Mouse (Mus musculus) heart, postnatal 0 days (tissue): ENCODE measurements at regions not wholly inside any gene's neighbourhood (a gene's known extent, or its start where the extent isn't known, plus 50 kb on each side); places are given as distances from the start of the nearest gene placed in this dataset.

ENCODE experiments used
- CTCF ChIP-seq: IDR thresholded peaks from 2 replicates; pipeline ENCODE4 v1.5.1; 2016; ENCODE audit warnings: antibody characterized with exemption, control low read depth, low read depth
- EP300 ChIP-seq: IDR thresholded peaks from 2 replicates; pipeline ENCODE4 v1.6.1; 2016; ENCODE audit warnings: antibody characterized with exemption, low read depth

GRCm38 (mm10) chr8:115411061-115411460, 296.5 kb downstream of the Maf start:
- no peak for TF ChIP-seq CTCF
- TF ChIP-seq EP300, result no peak
